Mouse (Mus musculus) c-Kit-positive CD71-positive TER-119-positive erythroid progenitor cells, embryonic 14.5 days (primary cell): Measurements from ENCODE around the gene Unk.

Experiments used
- DNase-seq: peaks from one replicate; pipeline ENCODE4 v3.0.0-alpha.2; 2013; ENCODE audit warnings: low spot score

Gene Unk

GRCm38 (mm10) chr11:116030898-116031845 lies 1.1 kb downstream of the Unk start:
- DNase-seq, result no peak

GRCm38 (mm10) chr11:116034584-116034983 lies 4.5 kb downstream of the Unk start:
- DNase-seq, result no peak

- DNase-seq, result no peak
These were observed 6.5 kb downstream of the Unk start for GRCm38 (mm10) chr11:116036671-116037070.

GRCm38 (mm10) chr11:116037826-116038225 lies 7.7 kb downstream of the Unk start:
- no peak for DNase-seq

GRCm38 (mm10) chr11:116040593-116040992 lies 10.5 kb downstream of the Unk start:
- DNase-seq, result no peak

- DNase-seq, result no peak
These were observed 11.7 kb downstream of the Unk start for GRCm38 (mm10) chr11:116041833-116042232.

GRCm38 (mm10) chr11:116042372-116043138 lies 12.4 kb downstream of the Unk start:
- no peak for DNase-seq

GRCm38 (mm10) chr11:116043286-116043685 lies 13.2 kb downstream of the Unk start:
- no peak for DNase-seq

- no peak for DNase-seq
These were observed 15.1 kb downstream of the Unk start for GRCm38 (mm10) chr11:116045173-116045572.

GRCm38 (mm10) chr11:116049610-116050009 lies 19.5 kb downstream of the Unk start:
- DNase-seq, result no peak

- DNase-seq, result no peak
These were observed 20.1 kb downstream of the Unk start for GRCm38 (mm10) chr11:116050196-116050595.

- DNase-seq, result no peak
These were observed 23.5 kb downstream of the Unk start for GRCm38 (mm10) chr11:116053510-116054229.

GRCm38 (mm10) chr11:116055873-116056272 lies 25.8 kb downstream of the Unk start:
- DNase-seq, result no peak

- peak; percentile 62 for DNase-seq
These were observed 27.2 kb downstream of the Unk start for GRCm38 (mm10) chr11:116057237-116057881.

GRCm38 (mm10) chr11:116058022-116058614 lies 28.0 kb downstream of the Unk start:
- no peak for DNase-seq

- DNase-seq, result no peak
These were observed 29.0 kb downstream of the Unk start for GRCm38 (mm10) chr11:116058868-116059690.

GRCm38 (mm10) chr11:116059691-116060025 lies 29.5 kb downstream of the Unk start:
- no peak for DNase-seq

GRCm38 (mm10) chr11:116060596-116060995 lies 30.5 kb downstream of the Unk start:
- DNase-seq, result no peak

GRCm38 (mm10) chr11:116061641-116062415 lies 31.7 kb downstream of the Unk start:
- DNase-seq, result no peak

- no peak for DNase-seq
These were observed 32.4 kb downstream of the Unk start for GRCm38 (mm10) chr11:116062521-116062920.
